Mouse (Mus musculus): Measurements from ENCODE around the gene Poldip2.

- no peak for TF ChIP-seq GABPA (IDR thresholded peaks at IDR 0.05; ENCODE audit: insufficient replicate concordance, low read depth, low read length)
- no peak for TF ChIP-seq POLR2A (IDR thresholded peaks at IDR 0.05; ENCODE audit: low read depth, low read length)
- no peak for TF ChIP-seq E2F4 (IDR thresholded peaks at IDR 0.05; ENCODE audit: insufficient replicate concordance, low read depth, low read length)
- no peak for TF ChIP-seq USF1 (IDR thresholded peaks at IDR 0.05; ENCODE audit: low read depth, low read length)
- TF ChIP-seq CTCF (conservative IDR thresholded peaks at IDR 0.05 in 1 of 2, IDR thresholded peaks at IDR 0.05 in 1 of 2; ENCODE audit: low read depth in 2 of 2, low read length in 2 of 2): no peak
- TF ChIP-seq EP300 (IDR thresholded peaks at IDR 0.05; ENCODE audit: low read length): no peak
- no peak for TF ChIP-seq MAFK (IDR thresholded peaks at IDR 0.05; ENCODE audit: insufficient replicate concordance, low read length)
- TF ChIP-seq MYC (IDR thresholded peaks at IDR 0.05; ENCODE audit: low read depth, low read length): no peak
- TF ChIP-seq SIN3A (IDR thresholded peaks at IDR 0.05; ENCODE audit: low read length): no peak
- no peak for TF ChIP-seq BHLHE40 (IDR thresholded peaks at IDR 0.05; ENCODE audit: low read depth, low read length)
- TF ChIP-seq MXI1 (IDR thresholded peaks at IDR 0.05; ENCODE audit: low read depth, low read length): no peak
These were observed 55.6 kb downstream of the Poldip2 start for GRCm38 (mm10) chr11:78567614-78568013.
